Mouse (Mus musculus) CH12.LX (cell line): ENCODE measurements around the gene Kat8.

Experiments used
- CTCF ChIP-seq, 2 experiments: IDR thresholded peaks in 1 of 2; conservative IDR thresholded peaks in 1 of 2; 2 replicates each; pipeline ENCODE4 v1.5.1; 2011 to 2012; ENCODE audit warnings: low read depth in 2 of 2, low read length in 2 of 2, improper control_type of control experiment in 1 of 2, inconsistent platforms in 1 of 2, mild to moderate bottlenecking in 1 of 2, moderate library complexity in 1 of 2
- MAX ChIP-seq: IDR thresholded peaks from 2 replicates; pipeline ENCODE4 v1.6.1; 2011; ENCODE audit warnings: low read length, improper control_type of control experiment
- POLR2A ChIP-seq: IDR thresholded peaks from 2 replicates; pipeline ENCODE4 v1.6.1; 2011; ENCODE audit warnings: low read depth, mild to moderate bottlenecking, improper control_type of control experiment, low read length
- SIN3A ChIP-seq: IDR thresholded peaks from 2 replicates; pipeline ENCODE4 v1.6.1; 2012; ENCODE audit warnings: low read length, improper control_type of control experiment, inconsistent platforms

DNA sequence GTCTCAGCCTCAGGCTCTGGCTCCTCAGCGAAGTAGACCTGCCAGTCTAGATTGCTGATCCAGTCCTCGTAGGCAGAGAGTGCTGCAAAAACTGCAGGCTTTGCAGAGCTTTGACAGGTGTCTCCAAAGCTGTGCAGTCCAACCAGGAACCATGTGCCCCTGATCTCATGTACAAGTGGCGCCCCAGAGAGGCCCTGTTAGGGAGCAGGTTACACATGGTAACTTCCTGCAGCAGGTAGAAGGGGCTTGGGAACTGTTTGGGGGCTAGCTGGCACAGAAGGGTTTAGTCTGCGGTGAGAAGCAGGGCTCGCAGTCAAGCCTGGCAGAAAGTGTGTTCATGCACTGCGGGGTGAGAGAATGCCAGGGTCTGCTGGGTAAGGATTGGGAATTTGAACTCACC is 25.8 kb upstream of the Kat8 start:
- TF ChIP-seq POLR2A (no peak), SIN3A (no peak), CTCF (conservative IDR thresholded peaks at IDR 0.05 in 1 of 2, IDR thresholded peaks at IDR 0.05 in 1 of 2; ENCODE audit: low read depth in 2 of 2, low read length in 2 of 2) (no peak), MAX (no peak)
